Mouse (Mus musculus): Measurements from ENCODE around the gene Btrc.

DNA sequence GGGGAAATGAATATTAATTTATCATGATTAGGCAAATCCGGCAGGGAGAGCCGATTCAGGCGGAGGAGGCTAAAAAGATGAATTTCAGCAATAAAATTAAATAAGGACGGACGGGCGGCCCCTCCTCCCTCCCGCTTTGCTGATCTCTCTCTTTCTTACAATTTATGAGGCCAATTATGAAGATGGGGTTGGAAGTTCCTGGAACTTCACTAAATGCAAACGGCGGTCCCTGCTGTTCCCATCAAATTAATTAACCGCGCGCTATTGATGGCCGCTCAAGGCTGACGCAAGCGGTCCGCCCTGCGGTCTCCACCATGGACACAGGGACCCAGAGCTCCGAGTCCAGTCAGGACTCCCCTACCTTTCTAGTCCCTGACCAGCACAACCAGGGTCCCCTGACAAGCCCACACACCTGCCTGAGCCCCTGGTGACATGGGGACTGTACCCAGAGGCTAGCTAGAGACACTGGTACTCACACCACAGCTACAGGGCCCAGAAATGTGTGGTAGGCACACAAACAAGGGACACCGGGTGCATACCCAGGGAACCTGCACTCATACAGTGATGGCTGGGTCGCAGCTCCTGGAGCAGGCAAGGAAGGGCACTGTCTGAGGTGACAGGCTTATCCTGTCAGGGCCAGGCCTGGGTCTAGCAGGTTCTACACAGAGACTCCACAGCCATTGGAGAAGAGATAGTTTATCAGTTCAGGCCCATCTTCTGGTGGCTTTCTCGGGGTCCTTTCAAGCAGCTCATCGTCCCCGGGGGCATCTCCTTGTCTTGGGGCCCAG lies 185.8 kb downstream of the Btrc start:
- TF ChIP-seq CTCF (IDR thresholded peaks at IDR 0.05; ENCODE audit: borderline replicate concordance, control insufficient read depth, extremely low read depth, insufficient read depth, low read length, poor library complexity), result no peak
- TF ChIP-seq POLR2A (IDR thresholded peaks at IDR 0.05; ENCODE audit: control insufficient read depth, extremely low read depth, insufficient read depth, low read length, poor library complexity), result no peak

Measured in thymus, adult 2 months (tissue).